Mouse (Mus musculus): ENCODE measurements around the gene Ikzf2.

- TF ChIP-seq CTCF (IDR thresholded peaks at IDR 0.05; ENCODE audit: low read depth): no peak
- no peak for TF ChIP-seq EP300 (optimal IDR thresholded peaks at IDR 0.05)
These were observed 131.4 kb downstream of the Ikzf2 start for GRCm38 (mm10) chr1:69555636-69556151.
